Mouse (Mus musculus) E14TG2a.4 (cell line): ENCODE measurements around the gene Gm3415.

Source experiments
- CTCF ChIP-seq: conservative IDR thresholded peaks from 2 replicates; pipeline ENCODE4 v1.5.1; 2014; ENCODE audit warnings: low read length
- NANOG ChIP-seq: IDR thresholded peaks from 2 replicates; pipeline ENCODE4 v1.6.1; 2014; ENCODE audit warnings: borderline replicate concordance, low read length, mixed read lengths

- TF ChIP-seq CTCF: peak; percentile 56
- TF ChIP-seq NANOG: no peak
These were observed 30.6 kb downstream of the Gm3415 start for GRCm38 (mm10) chr5:146586357-146587070.
